Mouse (Mus musculus): ENCODE measurements at regions not wholly inside any gene's neighbourhood (a gene's known extent, or its start where the extent isn't known, plus 50 kb on each side); places are given as distances from the start of the nearest gene placed in this dataset.
"Not testable (repeated sequence)": the region's sequence is repeated elsewhere in the genome, so short reads cannot be mapped to it uniquely, and the experiment has no call there.

DNA sequence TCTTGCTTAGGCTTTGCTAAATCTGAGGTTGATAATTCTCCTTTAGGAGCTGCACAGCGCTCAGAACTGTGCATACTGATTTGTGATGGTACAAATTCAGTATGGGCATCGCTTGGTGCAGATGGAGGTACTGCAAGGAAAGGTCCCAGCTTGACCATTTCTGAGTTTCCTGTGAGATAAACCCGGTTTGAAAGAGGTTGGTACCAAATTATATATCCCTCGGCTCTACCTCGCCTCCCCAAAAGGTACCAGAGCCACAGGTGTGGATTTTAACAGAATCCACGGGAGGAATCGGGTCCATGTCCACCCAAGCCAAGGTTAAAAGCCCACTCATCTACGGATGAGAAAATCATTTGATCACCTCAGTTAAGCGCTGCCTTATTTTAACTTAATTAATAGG is 172.5 kb upstream of the Zfp808 start:
- not testable (repeated sequence) for H3K27me3 ChIP-seq (replicated peaks); H3K27ac ChIP-seq (replicated peaks); H3K4me1 ChIP-seq; H3K4me2 ChIP-seq; H3K4me3 ChIP-seq (replicated peaks); H3K36me3 ChIP-seq; H3K9ac ChIP-seq (replicated peaks); ATAC-seq (ENCODE audit: low FRiP score); H3K9me3 ChIP-seq (replicated peaks)
- 85% methylated on average over 9 of the region's 9 CpGs for WGBS

DNA sequence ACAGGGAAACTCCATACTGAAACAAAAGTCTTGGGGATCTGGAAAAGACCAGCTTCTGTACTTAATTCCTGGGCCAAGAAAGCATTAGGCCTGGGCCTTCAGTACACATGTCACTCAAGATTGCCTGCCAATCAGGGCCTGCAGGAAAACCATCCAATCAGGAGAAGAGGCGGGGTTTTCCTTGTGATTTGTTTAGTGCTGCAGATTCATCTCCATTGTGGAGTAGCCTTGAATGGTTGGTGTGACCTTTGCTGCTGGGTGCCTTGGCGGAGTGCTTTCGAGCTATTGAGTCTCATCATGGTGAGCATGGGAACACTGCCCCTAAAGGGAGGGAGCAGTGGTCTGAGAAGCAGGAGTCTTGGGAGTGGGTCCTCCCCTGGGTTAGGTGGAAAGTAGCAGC is 150.8 kb upstream of the Zfp808 start:
- not testable (repeated sequence) for H3K9ac ChIP-seq (replicated peaks); H3K27ac ChIP-seq (replicated peaks); H3K9me3 ChIP-seq (replicated peaks); ATAC-seq (ENCODE audit: low FRiP score); H3K36me3 ChIP-seq; H3K4me1 ChIP-seq; H3K27me3 ChIP-seq (replicated peaks); H3K4me2 ChIP-seq; H3K4me3 ChIP-seq (replicated peaks)
- 84% methylated on average over 3 of the region's 3 CpGs for WGBS

- H3K9ac ChIP-seq (replicated peaks); H3K4me2 ChIP-seq; H3K27ac ChIP-seq (replicated peaks); ATAC-seq (ENCODE audit: low FRiP score); H3K9me3 ChIP-seq (replicated peaks); H3K36me3 ChIP-seq; H3K4me3 ChIP-seq (replicated peaks); H3K27me3 ChIP-seq (replicated peaks); H3K4me1 ChIP-seq: not testable (repeated sequence)
- 71% methylated on average over 3 of the region's 3 CpGs for WGBS
These were observed 133.2 kb upstream of the Zfp808 start for GRCm38 (mm10) chr13:61996519-61996918.

- not testable (repeated sequence) for H3K4me3 ChIP-seq (replicated peaks); ATAC-seq (ENCODE audit: low FRiP score); H3K9ac ChIP-seq (replicated peaks); H3K36me3 ChIP-seq; H3K27me3 ChIP-seq (replicated peaks); H3K4me1 ChIP-seq; H3K9me3 ChIP-seq (replicated peaks); H3K27ac ChIP-seq (replicated peaks)
- 5% methylated on average over 6 of the region's 6 CpGs for WGBS
- peak overlapping the region; percentile 33 for H3K4me2 ChIP-seq
These were observed 130.9 kb upstream of the Zfp808 start for GRCm38 (mm10) chr13:61998803-61999202.

DNA sequence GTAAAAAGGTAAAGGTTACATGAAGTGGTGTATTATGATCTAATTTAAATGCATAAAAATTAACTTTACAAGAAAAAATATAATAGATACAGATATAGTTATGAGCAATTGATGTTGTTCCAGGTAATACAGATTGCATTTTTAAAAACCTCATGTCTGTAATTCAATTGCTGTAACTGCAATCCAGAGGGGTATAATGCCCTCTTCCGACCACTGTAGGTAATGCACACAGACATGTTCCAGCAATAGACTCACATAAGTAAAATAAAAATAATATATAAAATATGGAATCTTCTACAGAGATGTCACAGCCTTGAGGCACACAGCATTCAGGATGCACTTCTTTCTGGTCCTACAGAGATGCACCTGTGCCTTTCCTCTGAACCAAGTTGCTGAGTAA is 122.4 kb upstream of the Zfp808 start:
- H3K27me3 ChIP-seq (replicated peaks); H3K4me2 ChIP-seq; H3K36me3 ChIP-seq; H3K9ac ChIP-seq (replicated peaks); H3K27ac ChIP-seq (replicated peaks); ATAC-seq (ENCODE audit: low FRiP score); H3K4me3 ChIP-seq (replicated peaks); H3K9me3 ChIP-seq (replicated peaks); H3K4me1 ChIP-seq: not testable (repeated sequence)
- WGBS, result 79% methylated on average over 1 of the region's 1 CpGs

- peak; percentile 92 for ATAC-seq (ENCODE audit: low FRiP score)
- H3K4me2 ChIP-seq, result peak overlapping the region; percentile 63
- H3K4me3 ChIP-seq (replicated peaks), result peak overlapping the region; percentile 66
- H3K4me1 ChIP-seq; H3K9me3 ChIP-seq (replicated peaks); H3K36me3 ChIP-seq; H3K27me3 ChIP-seq (replicated peaks): not testable (repeated sequence)
- peak overlapping the region; percentile 81 for H3K27ac ChIP-seq (replicated peaks)
- 2% methylated on average over 22 of the region's 22 CpGs for WGBS
- H3K9ac ChIP-seq (replicated peaks), result peak overlapping the region; percentile 70
These were observed 114.1 kb upstream of the Zfp808 start for GRCm38 (mm10) chr13:62015424-62016167.

DNA sequence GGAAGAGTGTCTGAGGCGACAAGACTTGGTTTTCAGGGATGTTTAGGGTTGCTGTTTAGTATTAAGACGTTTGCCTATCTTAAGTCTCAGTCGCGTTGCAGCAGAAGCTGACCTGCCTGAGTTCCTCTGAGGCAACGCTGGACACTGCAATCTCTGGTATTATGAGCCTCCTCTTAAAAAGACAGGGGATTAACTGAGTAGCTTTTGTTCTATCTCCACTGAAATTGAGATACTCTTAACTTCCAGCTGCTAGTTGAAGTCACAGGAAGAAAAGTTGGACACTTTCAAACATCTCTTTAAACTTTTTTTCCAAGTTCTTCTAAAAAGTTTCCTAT is 113.6 kb upstream of the Zfp808 start:
- not testable (repeated sequence) for H3K4me1 ChIP-seq; H3K27me3 ChIP-seq (replicated peaks); H3K36me3 ChIP-seq; H3K9me3 ChIP-seq (replicated peaks); ATAC-seq (ENCODE audit: low FRiP score)
- Histone ChIP-seq H3K9ac (replicated peaks) (peak overlapping the region; percentile 70), H3K4me2 (peak overlapping the region; percentile 63), H3K4me3 (replicated peaks) (peak overlapping the region; percentile 66), H3K27ac (replicated peaks) (peak overlapping the region; percentile 81)
- 0% methylated on average over 5 of the region's 5 CpGs for WGBS

- 95% methylated on average over 2 of the region's 2 CpGs for WGBS
- H3K9ac ChIP-seq (replicated peaks); ATAC-seq (ENCODE audit: low FRiP score): not testable (repeated sequence)
These were observed 92.0 kb upstream of the Zfp808 start for GRCm38 (mm10) chr13:62037646-62038045.

DNA sequence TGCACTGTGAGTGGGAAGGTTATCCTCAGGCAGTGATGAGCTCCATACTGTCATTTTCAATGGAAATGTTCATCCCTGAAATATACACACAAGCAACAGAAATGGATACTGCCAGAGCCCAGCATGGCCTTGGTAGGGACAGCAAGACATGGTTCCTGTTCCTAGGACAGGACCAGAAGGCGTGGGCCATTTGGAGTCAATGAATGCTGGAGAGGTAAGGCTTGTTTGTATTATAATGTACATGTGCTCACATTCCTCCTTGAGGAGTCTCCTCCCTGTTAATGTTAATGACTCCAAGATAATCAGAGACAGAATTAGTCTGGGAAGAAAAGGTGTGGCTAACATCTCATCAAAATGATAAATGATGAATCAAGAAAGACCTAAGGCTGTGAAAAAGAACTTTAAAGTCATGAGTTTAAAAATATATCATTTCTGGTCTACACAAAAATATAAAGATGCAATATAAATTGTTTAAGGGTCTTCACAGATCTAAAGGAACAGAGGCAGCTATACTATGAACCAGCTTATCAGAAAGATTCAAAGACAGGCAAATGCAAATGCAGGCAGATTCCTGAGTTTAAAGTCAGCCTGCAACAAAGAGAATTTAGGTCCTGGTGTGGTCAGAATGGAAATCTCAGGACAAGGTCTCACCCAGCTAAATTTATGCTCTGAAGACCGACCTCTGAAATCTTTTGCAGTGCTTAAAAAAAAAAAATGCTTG is 51.6 kb upstream of the Zfp808 start:
- not testable (repeated sequence) for ATAC-seq (ENCODE audit: low FRiP score); H3K27ac ChIP-seq (replicated peaks); H3K9me3 ChIP-seq (replicated peaks); H3K4me3 ChIP-seq (replicated peaks); H3K4me2 ChIP-seq; H3K9ac ChIP-seq (replicated peaks); H3K4me1 ChIP-seq; H3K36me3 ChIP-seq; H3K27me3 ChIP-seq (replicated peaks)
- WGBS, result 71% methylated on average over 2 of the region's 2 CpGs

More at GRCm38 (mm10) chr13:62037646-62038045, 92.0 kb upstream of the Zfp808 start:
- H3K27me3 ChIP-seq (replicated peaks); H3K9me3 ChIP-seq (replicated peaks); H3K4me3 ChIP-seq (replicated peaks); H3K27ac ChIP-seq (replicated peaks); H3K4me2 ChIP-seq; H3K4me1 ChIP-seq: not testable (repeated sequence)
- H3K36me3 ChIP-seq, result peaks cover 10% of the 10 kb centered on the region

DNA sequence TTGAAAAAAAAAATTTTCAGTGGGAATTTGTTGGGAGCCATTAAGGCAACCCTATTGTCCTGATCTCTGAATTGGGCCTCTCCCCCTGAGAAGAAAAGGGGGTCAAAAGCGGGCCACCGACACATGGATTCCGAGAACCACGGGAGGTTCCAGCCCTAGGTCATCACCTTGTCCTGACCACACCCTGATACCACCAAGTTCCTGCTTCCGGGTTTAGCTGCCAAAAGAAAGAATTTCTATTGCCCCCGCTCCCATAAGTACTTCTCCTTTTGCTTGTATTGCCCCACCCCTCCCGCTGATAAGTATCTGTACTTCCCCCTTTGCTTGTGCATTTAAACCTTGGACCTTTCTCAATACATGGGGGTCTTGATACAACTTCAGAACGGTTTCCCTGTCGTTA is 50.8 kb upstream of the Zfp808 start:
- H3K4me3 ChIP-seq (replicated peaks); H3K4me1 ChIP-seq; H3K27ac ChIP-seq (replicated peaks); H3K4me2 ChIP-seq; ATAC-seq (ENCODE audit: low FRiP score); H3K9me3 ChIP-seq (replicated peaks); H3K27me3 ChIP-seq (replicated peaks); H3K9ac ChIP-seq (replicated peaks); H3K36me3 ChIP-seq: not testable (repeated sequence)
- WGBS, result 92% methylated on average over 9 of the region's 9 CpGs
